Mouse (Mus musculus) bone marrow macrophage, adult 2 months (primary cell): ENCODE results near the gene Hist1h4b.
"Not testable (repeated sequence)": the region's sequence is repeated elsewhere in the genome, so short reads cannot be mapped to it uniquely, and the experiment has no call there.

Experiments used
- CTCF ChIP-seq: IDR thresholded peaks from 2 replicates; pipeline ENCODE4 v1.5.1; 2012; ENCODE audit warnings: low read depth, mild to moderate bottlenecking, low read length, moderate library complexity
- POLR2A ChIP-seq: IDR thresholded peaks from 2 replicates; pipeline ENCODE4 v1.6.1; 2012; ENCODE audit warnings: mild to moderate bottlenecking, low read depth, low read length, borderline replicate concordance

DNA sequence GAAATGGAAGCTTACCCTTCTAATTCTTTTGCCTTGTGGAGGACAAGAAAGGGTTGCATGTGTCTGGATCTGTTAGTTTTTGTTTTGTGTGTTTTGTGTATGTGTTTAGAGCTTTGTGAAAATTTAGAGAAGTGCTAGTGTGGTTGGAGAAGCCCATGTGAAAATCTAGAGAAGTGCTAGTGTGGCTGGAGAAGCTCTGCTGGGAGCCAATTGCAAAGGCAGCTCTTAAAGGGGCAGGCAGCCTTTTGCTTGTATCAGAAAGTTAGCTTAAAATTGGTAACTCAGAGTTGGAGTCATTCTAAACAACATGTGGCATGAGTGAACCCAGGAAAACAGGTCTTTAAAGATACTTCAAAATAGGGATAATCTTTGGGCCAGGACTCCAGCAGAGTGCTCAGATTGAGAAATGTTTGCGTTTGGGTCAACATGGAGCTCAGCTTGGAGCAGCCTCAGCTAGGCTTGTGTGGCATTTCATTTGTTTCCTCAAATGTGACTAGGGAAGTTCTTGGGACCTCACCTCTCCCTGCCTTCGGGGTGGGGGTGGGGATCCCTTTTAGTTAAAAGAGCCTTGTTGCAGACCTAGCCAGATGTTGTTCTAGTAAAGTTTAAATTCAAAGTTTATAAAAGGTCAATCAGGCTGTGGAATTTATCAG, 39.1 kb upstream of the Hist1h4b start:
- TF ChIP-seq CTCF, POLR2A: not testable (repeated sequence)
